Mouse (Mus musculus) spleen, adult 2 months (tissue): Measurements from ENCODE around the gene Mfn2. TPM values are rescaled to one million over a fixed set of nuclear protein-coding genes. Genes with fewer than 3 reads are reported as not detected.

Source experiments
- DNase-seq, 2 experiments: peaks; one replicate each; pipeline versions ENCODE4 v3.0.0 to v3.0.0-alpha.2; 2012 to 2021; ENCODE audit warnings: low spot score in 2 of 2, low read depth in 1 of 2
- H3K27ac ChIP-seq: fragments of 200-500 bp; 2 replicates; pipeline ENCODE4 v1.5.1; 2012; ENCODE audit warnings: low read length, inconsistent platforms; ENCODE audit not compliant: insufficient read depth
- H3K27me3 ChIP-seq: fragments of 200-500 bp; 2 replicates; pipeline ENCODE4 v1.6.1; 2012; ENCODE audit warnings: mild to moderate bottlenecking, moderate library complexity, low read length, inconsistent platforms; ENCODE audit not compliant: control insufficient read depth, insufficient read depth
- H3K36me3 ChIP-seq: fragments of 200-500 bp; 2 replicates; pipeline ENCODE4 v1.6.1; 2012; ENCODE audit warnings: mild to moderate bottlenecking, low read length, inconsistent platforms; ENCODE audit not compliant: control insufficient read depth, insufficient read depth
- H3K4me1 ChIP-seq: fragments of 200-500 bp; 2 replicates; pipeline ENCODE4 v1.6.1; 2011; ENCODE audit warnings: inconsistent platforms; ENCODE audit not compliant: control insufficient read depth, insufficient read depth, insufficient read length
- H3K4me3 ChIP-seq: fragments of 200-500 bp; 2 replicates; pipeline ENCODE4 v1.5.1; 2011; ENCODE audit warnings: mild to moderate bottlenecking, inconsistent platforms; ENCODE audit not compliant: insufficient read depth, insufficient read length; ENCODE audit errors: extremely low read depth
- CTCF ChIP-seq: fragments of 200-500 bp; IDR thresholded peaks from 2 replicates; pipeline ENCODE4 v1.5.1; 2011; ENCODE audit warnings: mild to moderate bottlenecking, inconsistent platforms; ENCODE audit not compliant: insufficient read depth, insufficient read length, insufficient replicate concordance; ENCODE audit errors: extremely low read depth
- POLR2A ChIP-seq: fragments of 200-500 bp; IDR thresholded peaks from 2 replicates; pipeline ENCODE4 v1.6.1; 2011; ENCODE audit warnings: low read depth, low read length, inconsistent platforms
- WGBS: fragments of 180-500 bp; shearing (Covaris S2); methylation state at CpG from one replicate; pipeline ENCODE4 v1.1.7; 2018; 5-methylcytosine and 5-hydroxymethylcytosine counted together
- polyA plus RNA-seq: library from polyadenylated mRNA; depleted of rRNA; stranded (reverse); fragments of >200 nt; gene quantifications from 2 replicates; pipeline ENCODE4 v1.2.3, GENCODE M21; 2012

The Mfn2 gene
- polyA plus RNA-seq, 1 experiment = 18.4 TPM

GRCm38 (mm10) chr4:147918459-147919121, 14.1 kb upstream of the Mfn2 start:
- H3K36me3 ChIP-seq = 0 out of 2 replicates have a peak, but pooled peaks cover 1% of the 10 kb centered on the region
- H3K27me3 ChIP-seq = no peaks in the 10 kb centered on the region
- H3K4me1 ChIP-seq = no peaks in the 10 kb centered on the region
- TF ChIP-seq CTCF (no peak), POLR2A (no peak)
- DNase-seq = peak in 1 of 2 experiments; percentile 24
- WGBS = 62% methylated on average over 7 of the region's 7 CpGs
- no peak overlapping the region for H3K27ac ChIP-seq
- H3K4me3 ChIP-seq = no peak overlapping the region

GRCm38 (mm10) chr4:147909486-147909885, 5.0 kb upstream of the Mfn2 start:
- TF ChIP-seq CTCF = no peak
- TF ChIP-seq POLR2A = no peak
- no peaks in the 10 kb centered on the region for H3K27me3 ChIP-seq
- no peak for DNase-seq
- no peaks in the 10 kb centered on the region for H3K4me1 ChIP-seq
- H3K36me3 ChIP-seq = no peaks in the 10 kb centered on the region; the same call in 1 of the 2 replicates
- H3K27ac ChIP-seq = no peak overlapping the region
- no peak overlapping the region for H3K4me3 ChIP-seq
- WGBS = 89% methylated on average over 5 of the region's 5 CpGs

GRCm38 (mm10) chr4:147906230-147906629, 1.7 kb upstream of the Mfn2 start:
- no peak overlapping the region for H3K4me3 ChIP-seq
- no peaks in the 10 kb centered on the region for H3K27me3 ChIP-seq
- no peaks in the 10 kb centered on the region for H3K36me3 ChIP-seq
- DNase-seq = no peak
- H3K27ac ChIP-seq = no peak overlapping the region
- no peak for TF ChIP-seq POLR2A
- no peak for TF ChIP-seq CTCF
- peaks cover 5% of the 10 kb centered on the region; the same call in 1 of the 2 replicates for H3K4me1 ChIP-seq
- 90% methylated on average over 5 of the region's 5 CpGs for WGBS

GRCm38 (mm10) chr4:147905090-147905659, 671 bp upstream of the Mfn2 start:
- DNase-seq = no peak
- Histone ChIP-seq H3K27me3 (no peaks in the 10 kb centered on the region), H3K4me1 (peaks cover 5% of the 10 kb centered on the region; the same call in 1 of the 2 replicates), H3K27ac (no peak overlapping the region), H3K36me3 (no peaks in the 10 kb centered on the region; the same call in 1 of the 2 replicates), H3K4me3 (peak overlapping the region; percentile 83)
- TF ChIP-seq CTCF (no peak), POLR2A (no peak)
- under 1% methylated on average over 8 of the region's 8 CpGs for WGBS

- Histone ChIP-seq H3K4me1 (peaks cover 5% of the 10 kb centered on the region; the same call in 1 of the 2 replicates), H3K27me3 (no peaks in the 10 kb centered on the region), H3K4me3 (peak overlapping the region; percentile 83; the same call in 1 of the 2 replicates), H3K36me3 (peaks cover 3% of the 10 kb centered on the region; the same call in 1 of the 2 replicates), H3K27ac (no peak overlapping the region)
- no peak for DNase-seq
- 71% methylated on average over 3 of the region's 3 CpGs for WGBS
- no peak for TF ChIP-seq CTCF
- TF ChIP-seq POLR2A = no peak
Observed at GRCm38 (mm10) chr4:147903601-147904000, 903 bp downstream of the Mfn2 start.

GRCm38 (mm10) chr4:147902906-147903500, 1.5 kb downstream of the Mfn2 start:
- TF ChIP-seq CTCF (no peak), POLR2A (no peak)
- Histone ChIP-seq H3K4me3 (no peak overlapping the region), H3K4me1 (peaks cover 5% of the 10 kb centered on the region; the same call in 1 of the 2 replicates), H3K27ac (no peak overlapping the region), H3K27me3 (no peaks in the 10 kb centered on the region), H3K36me3 (peaks cover 7% of the 10 kb centered on the region)
- 94% methylated on average over 12 of the region's 12 CpGs for WGBS
- DNase-seq = no peak

- Histone ChIP-seq H3K27me3 (no peaks in the 10 kb centered on the region), H3K4me1 (peaks cover 5% of the 10 kb centered on the region; the same call in 1 of the 2 replicates), H3K36me3 (peaks cover 24% of the 10 kb centered on the region), H3K4me3 (no peak overlapping the region), H3K27ac (no peak overlapping the region)
- TF ChIP-seq CTCF = no peak
- TF ChIP-seq POLR2A = no peak
- no peak for DNase-seq
- WGBS = 91% methylated on average over 7 of the region's 7 CpGs
Observed at GRCm38 (mm10) chr4:147900452-147900851, 4.1 kb downstream of the Mfn2 start.
